Mouse (Mus musculus) cerebellum, adult 2 months (tissue): ENCODE results near the gene Sycn. TPM values are rescaled to one million over a fixed set of nuclear protein-coding genes. Genes with fewer than 3 reads are reported as not detected.

ENCODE experiments used
- DNase-seq, 2 experiments: peaks; one replicate each; pipeline ENCODE4 v3.0.0; 2021
- H3K27ac ChIP-seq: fragments of 200-500 bp; 2 replicates; pipeline ENCODE4 v1.5.1; 2012; ENCODE audit warnings: low read length, control low read depth, inconsistent platforms; ENCODE audit not compliant: insufficient read depth
- H3K27me3 ChIP-seq: fragments of 200-500 bp; 2 replicates; pipeline ENCODE4 v1.6.1; 2012; ENCODE audit warnings: inconsistent platforms, mild to moderate bottlenecking, low read length, moderate library complexity; ENCODE audit not compliant: control insufficient read depth, insufficient read depth
- H3K4me1 ChIP-seq: fragments of 200-500 bp; 2 replicates; pipeline ENCODE4 v1.6.1; 2011; ENCODE audit warnings: low read length; ENCODE audit not compliant: control insufficient read depth, insufficient read depth
- H3K4me3 ChIP-seq: fragments of 200-500 bp; replicated peaks from 2 replicates; pipeline ENCODE3; 2011; ENCODE audit warnings: mild to moderate bottlenecking, low read depth, low read length, control low read depth; ENCODE audit not compliant: insufficient read depth
- CTCF ChIP-seq: fragments of 200-500 bp; IDR thresholded peaks from 2 replicates; pipeline ENCODE4 v1.5.1; 2011; ENCODE audit warnings: low read depth, mild to moderate bottlenecking, control low read depth, low read length, moderate library complexity, borderline replicate concordance; ENCODE audit not compliant: insufficient read depth
- POLR2A ChIP-seq: fragments of 200-500 bp; IDR thresholded peaks from 2 replicates; pipeline ENCODE4 v1.6.1; 2011; ENCODE audit warnings: low read length, control low read depth, borderline replicate concordance; ENCODE audit not compliant: insufficient read depth
- WGBS: fragments of 180-500 bp; shearing (Covaris S2); methylation state at CpG from one replicate; pipeline ENCODE4 v1.1.7; 2018; 5-methylcytosine and 5-hydroxymethylcytosine counted together
- polyA plus RNA-seq: library from polyadenylated mRNA; depleted of rRNA; stranded (reverse); fragments of >200 nt; gene quantifications from 2 replicates; pipeline ENCODE4 v1.2.3, GENCODE M21; 2012

The Sycn gene
- polyA plus RNA-seq, 1 experiment, result not detected

GRCm38 (mm10) chr7:28572689-28573088 is 32.0 kb downstream of the Sycn start:
- no peak overlapping the region for H3K27ac ChIP-seq
- TF ChIP-seq POLR2A (no peak), CTCF (no peak)
- DNase-seq, result no peak
- WGBS, result 95% methylated on average over 5 of the region's 5 CpGs
- H3K4me1 ChIP-seq, result peaks cover 56% of the 10 kb centered on the region
- no peak overlapping the region for H3K4me3 ChIP-seq
- no peaks in the 10 kb centered on the region for H3K27me3 ChIP-seq

GRCm38 (mm10) chr7:28573236-28573635 is 32.6 kb downstream of the Sycn start:
- Histone ChIP-seq H3K4me3 (no peak overlapping the region), H3K4me1 (peaks cover 58% of the 10 kb centered on the region), H3K27me3 (no peaks in the 10 kb centered on the region), H3K27ac (no peak overlapping the region)
- WGBS, result 71% methylated on average over 3 of the region's 3 CpGs
- no peak for TF ChIP-seq POLR2A
- no peak for TF ChIP-seq CTCF
- no peak for DNase-seq

- Histone ChIP-seq H3K27me3 (no peaks in the 10 kb centered on the region), H3K27ac (no peak overlapping the region), H3K4me3 (no peak overlapping the region), H3K4me1 (peaks cover 54% of the 10 kb centered on the region)
- DNase-seq, result no peak
- WGBS, result 91% methylated on average over 11 of the region's 11 CpGs
- TF ChIP-seq CTCF (no peak), POLR2A (no peak)
Observed at GRCm38 (mm10) chr7:28575597-28575996, 34.9 kb downstream of the Sycn start.

- H3K4me3 ChIP-seq, result no peak overlapping the region
Observed at GRCm38 (mm10) chr7:28576271-28576914, 35.7 kb downstream of the Sycn start.

GRCm38 (mm10) chr7:28577826-28578542 is 37.3 kb downstream of the Sycn start:
- H3K4me1 ChIP-seq, result peaks cover 42% of the 10 kb centered on the region
- TF ChIP-seq CTCF (no peak), POLR2A (no peak)
- H3K4me3 ChIP-seq, result no peak overlapping the region
- no peak overlapping the region for H3K27ac ChIP-seq
- peak in 1 of 2 experiments; percentile 57 for DNase-seq
- WGBS, result 75% methylated on average over 9 of the region's 9 CpGs
- H3K27me3 ChIP-seq, result no peaks in the 10 kb centered on the region

More at GRCm38 (mm10) chr7:28576271-28576914, 35.7 kb downstream of the Sycn start:
- WGBS, result 49% methylated on average over 5 of the region's 5 CpGs
- Histone ChIP-seq H3K4me1 (peaks cover 48% of the 10 kb centered on the region), H3K27ac (no peak overlapping the region), H3K27me3 (no peaks in the 10 kb centered on the region)
- peak in 1 of 2 experiments; percentile 28 for DNase-seq
- TF ChIP-seq CTCF (no peak), POLR2A (no peak)

- Histone ChIP-seq H3K27me3 (no peaks in the 10 kb centered on the region), H3K4me1 (peaks cover 36% of the 10 kb centered on the region), H3K27ac (no peak overlapping the region), H3K4me3 (no peak overlapping the region)
- 94% methylated on average over 5 of the region's 5 CpGs for WGBS
- no peak for DNase-seq
- TF ChIP-seq POLR2A (no peak), CTCF (no peak)
Observed at GRCm38 (mm10) chr7:28578543-28579053, 37.9 kb downstream of the Sycn start.

GRCm38 (mm10) chr7:28579826-28580225 is 39.1 kb downstream of the Sycn start:
- Histone ChIP-seq H3K4me1 (peaks cover 33% of the 10 kb centered on the region), H3K4me3 (no peak overlapping the region), H3K27ac (no peak overlapping the region), H3K27me3 (no peaks in the 10 kb centered on the region)
- DNase-seq, result no peak
- TF ChIP-seq CTCF (no peak), POLR2A (no peak)
- 67% methylated on average over 5 of the region's 5 CpGs for WGBS
